Mouse (Mus musculus): ENCODE measurements around the gene Cycs. TPM values are rescaled to one million over a fixed set of nuclear protein-coding genes. Genes with fewer than 3 reads are reported as not detected.
"Not testable (repeated sequence)": the region's sequence is repeated elsewhere in the genome, so short reads cannot be mapped to it uniquely, and the experiment has no call there.

Gene Cycs
- 89.4 to 102 TPM (median 102 TPM) in 3 replicates for total RNA-seq (2017)

- peak; percentile 100 for ATAC-seq (replicated peaks; ENCODE audit: insufficient number of reproducible peaks, low FRiP score, low TSS enrichment, poor library complexity, severe bottlenecking)
Measured at GRCm38 (mm10) chr6:50566141-50566996, at the start of gene Cycs. Gene Cycs, minus strand, starts transcription at chr6:50566538.

DNA sequence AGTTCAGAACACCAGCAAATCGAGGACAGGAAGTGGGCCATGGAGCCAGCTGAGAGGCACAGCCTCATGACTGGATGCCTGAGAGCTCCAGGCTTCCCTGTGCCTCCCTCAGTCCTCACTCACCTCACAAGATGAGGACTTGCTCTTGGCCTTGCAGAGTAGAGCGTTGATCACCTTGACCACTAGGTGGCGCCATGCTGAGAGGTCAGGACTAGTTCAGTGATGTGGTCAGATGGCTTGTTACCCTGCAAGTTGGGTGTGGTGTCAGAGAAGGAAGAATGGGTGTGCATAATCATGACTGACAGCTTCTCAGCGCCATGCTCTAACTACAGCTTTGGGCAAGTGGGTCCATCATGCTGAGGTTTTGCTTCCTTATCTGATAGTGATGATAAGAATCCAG, 35.3 kb upstream of the Cycs start:
- peak; percentile 85 for ATAC-seq (replicated peaks; ENCODE audit: insufficient number of reproducible peaks, low FRiP score, low TSS enrichment, poor library complexity, severe bottlenecking)

GRCm38 (mm10) chr6:50598560-50598959, 32.2 kb upstream of the Cycs start:
- no peak for ATAC-seq (replicated peaks; ENCODE audit: insufficient number of reproducible peaks, low FRiP score, low TSS enrichment, poor library complexity, severe bottlenecking)

DNA sequence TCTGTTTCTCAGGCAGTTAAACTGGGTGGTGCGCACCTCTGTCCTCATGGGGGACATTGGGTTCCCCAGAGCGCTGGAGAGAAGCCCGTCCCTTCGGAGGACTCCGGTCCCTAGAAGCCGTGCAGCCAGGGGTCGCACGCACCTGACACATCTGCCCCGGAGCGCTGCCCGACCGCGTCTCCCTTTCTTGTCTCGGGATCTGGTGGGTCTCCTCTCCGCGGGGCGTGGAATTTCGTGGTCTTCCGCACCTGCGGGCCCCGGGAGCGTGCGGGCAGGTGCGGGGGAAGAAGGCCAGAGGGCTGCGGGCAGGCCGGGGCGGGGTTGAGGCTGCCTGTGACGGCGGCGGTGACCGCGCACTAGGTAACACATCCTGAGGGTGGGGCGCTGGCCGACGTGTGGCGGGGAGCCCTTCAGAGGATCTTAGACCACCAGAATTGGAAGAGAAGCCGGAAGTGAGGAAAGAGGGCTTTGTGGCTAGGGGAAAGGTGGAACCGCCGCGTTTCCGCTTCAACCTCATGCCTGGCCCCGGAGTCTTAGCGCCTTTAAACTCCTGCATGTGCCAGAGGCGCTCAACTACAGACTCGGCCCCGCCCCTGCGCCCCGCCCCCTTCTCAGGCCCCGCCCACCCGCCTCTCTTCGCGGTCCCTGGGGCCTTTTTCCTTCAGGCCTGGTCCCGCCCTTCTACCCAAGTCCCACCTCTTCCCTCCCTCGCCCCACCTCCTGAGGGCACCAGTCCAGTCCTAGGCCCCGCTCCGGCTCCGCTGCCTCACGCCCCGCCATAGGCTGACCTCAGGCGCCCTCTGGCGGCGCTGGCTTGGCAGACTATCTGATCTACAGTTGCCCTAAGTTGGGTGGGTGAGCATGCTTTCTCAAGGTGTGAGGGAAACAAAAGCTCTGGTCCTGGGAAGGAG, 30.2 kb upstream of the Cycs start, which contains the start of gene 4921507P07Rik:
4921507P07Rik (minus strand) TSS at position 332 of the 911 bp plus-strand sequence.
- peak; percentile 87 for ATAC-seq (replicated peaks; ENCODE audit: insufficient number of reproducible peaks, low FRiP score, low TSS enrichment, poor library complexity, severe bottlenecking)

DNA sequence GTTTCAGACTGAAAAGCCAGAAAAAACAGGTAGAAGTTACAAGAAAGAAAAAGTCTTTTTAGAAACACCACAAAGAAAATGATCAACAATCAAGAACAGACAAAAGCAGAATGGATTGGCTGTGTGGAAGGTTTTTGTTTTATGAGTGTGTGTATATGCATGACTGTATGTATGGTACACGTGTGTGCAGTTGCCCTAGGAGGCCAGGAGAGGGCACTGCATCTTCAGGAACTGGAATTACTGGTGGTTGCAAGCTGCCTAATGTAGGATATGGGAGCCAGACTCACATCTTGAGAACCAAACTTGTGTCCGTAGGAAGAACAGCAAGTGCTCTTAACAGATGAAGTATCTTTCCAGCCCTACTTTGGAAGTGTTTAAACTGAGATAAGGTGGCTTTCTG, 28.0 kb upstream of the Cycs start:
- no peak for ATAC-seq (replicated peaks; ENCODE audit: insufficient number of reproducible peaks, low FRiP score, low TSS enrichment, poor library complexity, severe bottlenecking)

GRCm38 (mm10) chr6:50593334-50593845, 27.1 kb upstream of the Cycs start:
- ATAC-seq (replicated peaks; ENCODE audit: insufficient number of reproducible peaks, low FRiP score, low TSS enrichment, poor library complexity, severe bottlenecking) = no peak

GRCm38 (mm10) chr6:50590234-50590633, 23.9 kb upstream of the Cycs start:
- ATAC-seq (replicated peaks; ENCODE audit: insufficient number of reproducible peaks, low FRiP score, low TSS enrichment, poor library complexity, severe bottlenecking) = no peak

DNA sequence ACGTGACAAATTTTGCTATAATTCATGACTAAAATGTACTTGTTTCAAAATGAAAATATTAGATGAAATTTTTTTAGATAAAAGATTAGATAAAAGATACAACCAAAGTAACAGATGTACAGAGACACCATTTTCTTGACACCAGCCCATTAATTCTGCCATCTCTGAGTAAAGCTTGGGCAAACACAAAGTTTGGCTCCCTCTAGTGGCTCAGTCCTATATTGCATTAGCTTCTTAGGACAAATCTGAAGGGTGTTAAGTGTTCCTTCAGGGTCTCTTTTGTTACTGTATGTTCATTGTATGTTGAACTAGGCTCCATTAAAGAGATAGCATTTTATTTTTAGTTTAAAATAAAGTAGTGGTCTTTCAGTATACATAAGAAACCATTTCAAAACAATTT, 21.9 kb upstream of the Cycs start:
- peak; percentile 77 for ATAC-seq (replicated peaks; ENCODE audit: insufficient number of reproducible peaks, low FRiP score, low TSS enrichment, poor library complexity, severe bottlenecking)

DNA sequence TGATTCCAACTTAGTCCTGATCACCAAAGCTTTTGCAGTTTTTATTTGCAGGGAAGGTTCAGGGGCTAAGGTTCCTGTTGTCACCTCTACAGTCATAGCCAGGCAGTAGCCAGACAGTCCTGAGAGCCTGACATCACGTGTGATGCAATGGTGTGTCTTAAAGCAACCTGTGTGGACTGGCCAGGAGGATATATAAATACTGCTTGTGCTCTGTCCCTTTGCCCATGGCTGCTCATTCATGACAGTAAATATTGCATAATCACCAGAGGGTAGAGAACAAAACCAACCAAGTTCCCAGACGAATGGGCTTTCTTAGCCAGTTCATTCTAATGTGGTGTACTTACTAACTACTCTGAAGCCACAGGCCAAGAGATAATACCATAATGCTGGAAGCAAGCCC, 21.1 kb upstream of the Cycs start:
- ATAC-seq (replicated peaks; ENCODE audit: insufficient number of reproducible peaks, low FRiP score, low TSS enrichment, poor library complexity, severe bottlenecking) = no peak

DNA sequence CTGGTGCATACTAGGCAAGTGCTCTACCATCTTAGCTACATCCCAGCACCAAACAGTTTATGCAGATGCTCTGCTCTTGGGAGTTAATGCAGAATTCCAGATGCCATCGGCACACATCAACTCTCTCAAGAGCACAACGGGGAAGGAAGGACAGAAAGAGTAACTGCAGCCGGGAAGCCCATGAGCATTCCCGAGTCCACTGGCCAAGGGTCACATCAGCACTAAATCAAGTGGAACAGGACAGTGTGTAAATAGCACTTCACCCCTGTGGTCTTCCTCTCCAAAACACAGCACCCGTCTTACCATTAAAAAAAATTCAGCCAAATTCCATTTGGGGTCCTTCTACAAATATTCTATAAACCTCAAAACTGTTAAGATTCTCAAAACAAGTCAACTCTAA, 20.0 kb upstream of the Cycs start:
- no peak for ATAC-seq (replicated peaks; ENCODE audit: insufficient number of reproducible peaks, low FRiP score, low TSS enrichment, poor library complexity, severe bottlenecking)

DNA sequence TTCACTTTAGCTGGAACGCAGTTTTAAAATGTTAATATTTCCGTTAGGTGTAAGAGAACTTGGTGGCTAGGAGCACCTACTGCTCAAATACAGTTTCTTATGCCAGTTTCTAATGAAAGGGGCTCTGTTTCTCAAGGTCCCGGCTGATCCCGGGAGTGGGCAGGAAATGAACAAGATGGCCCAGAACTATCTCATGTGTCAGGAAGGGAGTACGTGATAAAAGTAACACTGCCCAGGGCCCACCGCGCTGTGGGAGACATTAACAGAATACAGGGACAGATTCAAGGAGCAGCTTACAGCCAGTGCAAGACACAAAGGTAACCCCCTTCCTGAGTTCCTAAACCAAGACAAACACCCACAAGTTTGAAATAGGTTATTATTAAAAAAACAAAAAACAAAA, 19.4 kb upstream of the Cycs start:
- ATAC-seq (replicated peaks; ENCODE audit: insufficient number of reproducible peaks, low FRiP score, low TSS enrichment, poor library complexity, severe bottlenecking) = no peak

GRCm38 (mm10) chr6:50571661-50572060, 5.3 kb upstream of the Cycs start:
- no peak; the same call in 1 of the 2 replicates for ATAC-seq (replicated peaks; ENCODE audit: insufficient number of reproducible peaks, low FRiP score, low TSS enrichment, poor library complexity, severe bottlenecking)

DNA sequence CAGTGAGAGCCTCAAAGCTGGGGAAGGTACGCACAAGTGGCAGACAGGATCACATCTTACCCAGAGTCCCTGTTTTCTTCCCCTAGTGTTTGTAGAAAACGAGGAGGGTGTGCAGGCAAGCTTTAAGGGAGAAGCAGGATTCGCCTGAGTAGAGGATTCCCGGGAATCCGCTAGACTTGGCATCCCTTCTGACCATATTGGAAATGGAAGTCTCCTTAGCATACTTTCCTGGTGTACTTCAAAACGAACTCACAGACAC, 588 bp upstream of the Cycs start:
- ATAC-seq (replicated peaks; ENCODE audit: insufficient number of reproducible peaks, low FRiP score, low TSS enrichment, poor library complexity, severe bottlenecking) = no peak

DNA sequence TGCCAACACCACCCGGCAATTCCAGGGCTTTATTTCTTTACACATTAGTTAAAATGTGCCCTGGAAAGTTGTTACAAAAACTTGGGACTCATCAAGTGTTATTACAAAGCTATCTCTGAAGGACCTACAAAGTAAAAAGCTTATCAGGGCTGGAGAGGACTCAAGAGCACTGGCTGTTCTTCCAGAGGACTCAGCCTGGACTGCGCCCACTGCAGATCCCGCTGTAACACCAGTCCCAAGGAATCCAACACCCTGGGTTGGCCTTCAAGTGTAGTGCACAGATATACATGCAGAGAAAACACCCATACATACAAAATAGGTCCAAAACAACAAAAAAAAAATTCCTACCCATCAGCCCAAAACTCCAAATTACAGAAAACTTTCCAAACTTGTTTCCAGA, 2.7 kb downstream of the Cycs start:
- ATAC-seq (replicated peaks; ENCODE audit: insufficient number of reproducible peaks, low FRiP score, low TSS enrichment, poor library complexity, severe bottlenecking) = no peak

- no peak for ATAC-seq (replicated peaks; ENCODE audit: insufficient number of reproducible peaks, low FRiP score, low TSS enrichment, poor library complexity, severe bottlenecking)
Measured at GRCm38 (mm10) chr6:50562421-50562820, 3.9 kb downstream of the Cycs start.

- peak; percentile 73 for ATAC-seq (replicated peaks; ENCODE audit: insufficient number of reproducible peaks, low FRiP score, low TSS enrichment, poor library complexity, severe bottlenecking)
Measured at GRCm38 (mm10) chr6:50560776-50561175, 5.6 kb downstream of the Cycs start.

- ATAC-seq (replicated peaks; ENCODE audit: insufficient number of reproducible peaks, low FRiP score, low TSS enrichment, poor library complexity, severe bottlenecking) = peak; percentile 33; the same call in 1 of the 2 replicates
Measured at GRCm38 (mm10) chr6:50558877-50559276, 7.5 kb downstream of the Cycs start.

- ATAC-seq (replicated peaks; ENCODE audit: insufficient number of reproducible peaks, low FRiP score, low TSS enrichment, poor library complexity, severe bottlenecking) = no peak
Measured at GRCm38 (mm10) chr6:50557566-50557965, 8.8 kb downstream of the Cycs start.

GRCm38 (mm10) chr6:50554223-50554622, 12.1 kb downstream of the Cycs start:
- not testable (repeated sequence) for ATAC-seq (replicated peaks; ENCODE audit: insufficient number of reproducible peaks, low FRiP score, low TSS enrichment, poor library complexity, severe bottlenecking)
